Mouse (Mus musculus): Measurements from ENCODE around the gene Mrps14.

- TF ChIP-seq CTCF (IDR thresholded peaks at IDR 0.05; ENCODE audit: borderline replicate concordance, control insufficient read depth, extremely low read depth, insufficient read depth, low read length, poor library complexity) (no peak), POLR2A (IDR thresholded peaks at IDR 0.05; ENCODE audit: control insufficient read depth, extremely low read depth, insufficient read depth, low read length, poor library complexity) (no peak)
Observed at GRCm38 (mm10) chr1:160232113-160232512, 37.1 kb downstream of the Mrps14 start.

All from thymus, adult 2 months (tissue).